ENCODE assay signal across 1 mouse cellular context in the genomic region with DNA sequence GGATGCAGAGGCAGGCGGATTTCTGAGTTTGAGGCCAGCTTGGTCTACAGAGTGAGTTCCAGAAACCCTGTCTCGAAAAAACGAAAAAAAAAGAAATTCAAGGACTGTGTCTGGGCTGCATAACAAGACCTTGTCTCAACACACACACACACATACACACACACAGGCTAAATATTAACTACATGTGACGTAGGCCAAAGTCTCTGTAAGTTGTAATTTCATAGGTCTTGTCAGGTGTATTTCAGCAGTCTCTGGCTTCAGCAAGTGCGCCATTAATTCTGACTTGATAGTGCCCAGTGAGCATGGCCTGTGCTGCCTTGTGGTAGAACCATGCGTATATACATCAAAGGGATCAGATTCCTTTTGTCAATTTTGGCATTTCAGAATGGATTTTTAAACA.
TF ChIP-seq lines count a peak whose summit lies in the region.

No protein-coding gene starts in this region.

TF ChIP-seq in CH12.LX, 34 proteins besides CTCF, POLR2A, EP300 and RAD21 (continued from another document):
- TF ChIP-seq MYC (IDR thresholded peaks at IDR 0.05; ENCODE audit: low read depth, low read length) (no peak), USF1 (IDR thresholded peaks at IDR 0.05; ENCODE audit: low read depth, low read length) (no peak)
